Mouse (Mus musculus) retina, postnatal 1 day (tissue): ENCODE results near the gene Tox3.

ENCODE experiments used
- DNase-seq: peaks from one replicate; pipeline ENCODE4 v3.0.0-alpha.2; 2012

The Tox3 gene

GRCm38 (mm10) chr8:90348178-90348925, at the start of gene Tox3:
TSS of gene Tox3 (minus strand) at chr8:90348343.
- DNase-seq: peak; percentile 79

GRCm38 (mm10) chr8:90392643-90393042, 44.5 kb upstream of the Tox3 start:
- DNase-seq: peak; percentile 86

- no peak for DNase-seq
Observed at GRCm38 (mm10) chr8:90391483-90392074, 43.4 kb upstream of the Tox3 start.

GRCm38 (mm10) chr8:90390827-90391226, 42.7 kb upstream of the Tox3 start:
- DNase-seq: no peak

GRCm38 (mm10) chr8:90379064-90379463, 30.9 kb upstream of the Tox3 start:
- DNase-seq: no peak

GRCm38 (mm10) chr8:90378036-90378435, 29.9 kb upstream of the Tox3 start:
- no peak for DNase-seq

- peak; percentile 30 for DNase-seq
Observed at GRCm38 (mm10) chr8:90371611-90372222, 23.6 kb upstream of the Tox3 start.

- no peak for DNase-seq
Observed at GRCm38 (mm10) chr8:90369876-90370275, 21.7 kb upstream of the Tox3 start.

- no peak for DNase-seq
Observed at GRCm38 (mm10) chr8:90356729-90357128, 8.6 kb upstream of the Tox3 start.

GRCm38 (mm10) chr8:90354782-90355181, 6.6 kb upstream of the Tox3 start:
- DNase-seq: no peak

- DNase-seq: peak; percentile 70
Observed at GRCm38 (mm10) chr8:90353960-90354540, 5.9 kb upstream of the Tox3 start.

- DNase-seq: no peak
Observed at GRCm38 (mm10) chr8:90353499-90353898, 5.4 kb upstream of the Tox3 start.

GRCm38 (mm10) chr8:90352991-90353390, 4.8 kb upstream of the Tox3 start:
- DNase-seq: no peak

GRCm38 (mm10) chr8:90349709-90350562, 1.8 kb upstream of the Tox3 start:
- DNase-seq: peak; percentile 70

- DNase-seq: no peak
Observed at GRCm38 (mm10) chr8:90348926-90349683, 962 bp upstream of the Tox3 start.

GRCm38 (mm10) chr8:90347581-90348177, 464 bp downstream of the Tox3 start:
- peak; percentile 68 for DNase-seq

GRCm38 (mm10) chr8:90346880-90347535, 1.1 kb downstream of the Tox3 start:
- DNase-seq: no peak

- peak; percentile 35 for DNase-seq
Observed at GRCm38 (mm10) chr8:90346138-90346879, 1.8 kb downstream of the Tox3 start.

- DNase-seq: no peak
Observed at GRCm38 (mm10) chr8:90330377-90331285, 17.5 kb downstream of the Tox3 start.
